Mouse (Mus musculus) kidney, adult 2 months (tissue): ENCODE data around the gene Relt.

Experiments used
- CTCF ChIP-seq: fragments of 200-500 bp; conservative IDR thresholded peaks from 2 replicates; pipeline ENCODE4 v1.5.1; 2011; ENCODE audit warnings: low read depth, mild to moderate bottlenecking, control low read depth, low read length, moderate library complexity, mixed read lengths; ENCODE audit not compliant: insufficient read depth, insufficient read length
- POLR2A ChIP-seq: fragments of 200-500 bp; IDR thresholded peaks from one replicate; pipeline ENCODE4 v1.6.1; 2011; ENCODE audit warnings: low read depth, low read length, control low read depth

DNA sequence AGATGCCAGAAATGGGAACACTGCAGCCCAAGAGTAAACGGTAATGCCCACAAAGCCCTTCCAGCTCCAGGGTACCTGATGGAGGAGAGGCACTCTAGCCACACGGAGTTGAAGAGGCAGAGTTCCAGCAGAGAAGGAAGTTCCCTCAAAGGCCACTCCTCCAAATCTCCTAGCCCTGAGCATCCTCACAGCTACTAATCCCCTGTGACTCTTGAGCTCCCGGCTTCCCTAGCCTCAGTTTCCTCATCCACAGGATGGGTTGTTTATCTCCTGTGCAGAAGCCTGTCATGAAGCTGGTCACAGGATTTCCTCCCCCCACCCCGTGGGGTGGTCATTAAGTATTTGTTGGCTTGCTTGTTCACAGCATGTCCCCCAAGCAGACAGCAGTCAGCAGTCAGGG lies 7.9 kb downstream of the Relt start:
- TF ChIP-seq CTCF: no peak
- TF ChIP-seq POLR2A: no peak
